Mouse (Mus musculus) lung, postnatal 0 days (tissue): ENCODE measurements at regions not wholly inside any gene's neighbourhood (a gene's known extent, or its start where the extent isn't known, plus 50 kb on each side); places are given as distances from the start of the nearest gene placed in this dataset.
"Not testable (repeated sequence)": the region's sequence is repeated elsewhere in the genome, so short reads cannot be mapped to it uniquely, and the experiment has no call there.

Source experiments
- ATAC-seq: fragments of 200-750 bp; cut with Nextera tagmentation; 2 replicates; pipeline ENCODE4 v1.8.0; 2017; ENCODE audit warnings: moderate library complexity
- DNase-seq: peaks from one replicate; pipeline ENCODE4 v3.0.0-alpha.2; 2016; ENCODE audit warnings: low spot score
- H3K27ac ChIP-seq: fragments of 300-500 bp; sonication (generic); 2 replicates; pipeline ENCODE4 v1.5.1; 2014; ENCODE audit warnings: antibody characterized with exemption, mild to moderate bottlenecking, low read length, mixed read lengths
- H3K27me3 ChIP-seq: fragments of 300-500 bp; sonication (generic); replicated peaks from 2 replicates; pipeline ENCODE4 v1.6.1; 2014; ENCODE audit warnings: low read length, mixed read lengths; ENCODE audit not compliant: insufficient read depth
- H3K36me3 ChIP-seq: fragments of 300-500 bp; sonication (generic); 2 replicates; pipeline ENCODE4 v1.6.1; 2014; ENCODE audit warnings: low read length, mixed read lengths; ENCODE audit not compliant: insufficient read depth
- H3K4me1 ChIP-seq: fragments of 300-500 bp; sonication (generic); 2 replicates; pipeline ENCODE4 v1.6.1; 2014; ENCODE audit warnings: antibody characterized with exemption, low read depth, low read length, mixed read lengths; ENCODE audit not compliant: insufficient read depth
- H3K4me2 ChIP-seq: fragments of 300-500 bp; sonication (generic); replicated peaks from 2 replicates; pipeline ENCODE4 v1.6.1; 2014; ENCODE audit warnings: low read depth, mild to moderate bottlenecking, low read length, moderate library complexity, mixed read lengths
- H3K4me3 ChIP-seq: fragments of 300-500 bp; sonication (generic); 2 replicates; pipeline ENCODE4 v1.5.1; 2014; ENCODE audit warnings: low read depth, low read length
- H3K9ac ChIP-seq: fragments of 300-500 bp; sonication (generic); replicated peaks from 2 replicates; pipeline ENCODE4 v1.6.1; 2014; ENCODE audit warnings: low read depth, mild to moderate bottlenecking
- H3K9me3 ChIP-seq: fragments of 300-500 bp; sonication (generic); 2 replicates; pipeline ENCODE4 v1.6.1; 2016; ENCODE audit warnings: low read length, mixed read lengths
- CTCF ChIP-seq: IDR thresholded peaks from 2 replicates; pipeline ENCODE4 v1.5.1; 2016; ENCODE audit warnings: antibody characterized with exemption, mild to moderate bottlenecking
- EP300 ChIP-seq: IDR thresholded peaks from 2 replicates; pipeline ENCODE4 v1.6.1; 2016; ENCODE audit warnings: antibody characterized with exemption, mild to moderate bottlenecking, control low read depth
- WGBS: fragments of 180-500 bp; shearing (Covaris S2); extraction: QIAGEN DNeasy Blood & Tissue Kit; methylation state at CpG from one replicate; pipeline ENCODE4 v1.1.7; 2014; 5-methylcytosine and 5-hydroxymethylcytosine counted together

GRCm38 (mm10) chrX:97141170-97142085 lies 69.0 kb downstream of the Pgr15l start:
- DNase-seq: peak; percentile 9

GRCm38 (mm10) chrX:97142237-97142636 lies 69.8 kb downstream of the Pgr15l start:
- TF ChIP-seq CTCF: no peak
- TF ChIP-seq EP300: no peak
- H3K4me3 ChIP-seq: no peak overlapping the region
- no peaks in the 10 kb centered on the region for H3K36me3 ChIP-seq
- ATAC-seq: no peak
- no peaks in the 10 kb centered on the region for H3K27me3 ChIP-seq
- H3K9me3 ChIP-seq: no peaks in the 10 kb centered on the region
- DNase-seq: no peak
- H3K4me1 ChIP-seq: no peaks in the 10 kb centered on the region
- H3K4me2 ChIP-seq: no peak overlapping the region
- H3K27ac ChIP-seq: no peak overlapping the region
- no peak overlapping the region for H3K9ac ChIP-seq

More at GRCm38 (mm10) chrX:97141170-97142085, 69.0 kb downstream of the Pgr15l start:
- not testable (repeated sequence) for H3K4me1 ChIP-seq, H3K4me2 ChIP-seq, ATAC-seq, H3K27me3 ChIP-seq, H3K9me3 ChIP-seq, H3K9ac ChIP-seq, H3K27ac ChIP-seq, H3K36me3 ChIP-seq, H3K4me3 ChIP-seq
- WGBS: 46% methylated on average over 13 of the region's 27 CpGs

GRCm38 (mm10) chrX:97156155-97156554 lies 83.8 kb downstream of the Pgr15l start:
- ATAC-seq (no peak), DNase-seq (no peak)
- Histone ChIP-seq H3K9ac (no peak overlapping the region), H3K27me3 (no peaks in the 10 kb centered on the region), H3K4me2 (no peak overlapping the region), H3K4me1 (no peaks in the 10 kb centered on the region), H3K27ac (no peak overlapping the region), H3K36me3 (no peaks in the 10 kb centered on the region), H3K4me3 (no peak overlapping the region), H3K9me3 (no peaks in the 10 kb centered on the region)
- TF ChIP-seq EP300 (no peak), CTCF (no peak)
- 86% methylated on average over 2 of the region's 2 CpGs for WGBS
